Mouse (Mus musculus): ENCODE results near the gene Ppp2r5a. TPM values are rescaled to one million over a fixed set of nuclear protein-coding genes. Genes with fewer than 3 reads are reported as not detected.
A peak's percentile ranks its signal among the peaks of the same experiment; 100 is the strongest.

Gene Ppp2r5a
- polyA plus RNA-seq, 1 experiment = 44.7 TPM

GRCm38 (mm10) chr1:191439011-191439410, 35.9 kb upstream of the Ppp2r5a start:
- Histone ChIP-seq H3K4me3 (replicated peaks; ENCODE audit: insufficient read depth, low read depth, low read length) (no peak overlapping the region), H3K4me1 (ENCODE audit: control insufficient read depth, insufficient read depth, low read length) (peaks cover 23% of the 10 kb centered on the region), H3K27ac (ENCODE audit: insufficient read depth, low read length) (no peak overlapping the region), H3K27me3 (ENCODE audit: control insufficient read depth, insufficient read depth, low read length) (no peaks in the 10 kb centered on the region)
- TF ChIP-seq POLR2A (IDR thresholded peaks at IDR 0.05; ENCODE audit: borderline replicate concordance, insufficient read depth, low read length) = no peak
- no peak for TF ChIP-seq CTCF (IDR thresholded peaks at IDR 0.05; ENCODE audit: borderline replicate concordance, insufficient read depth, low read depth, low read length)
- DNase-seq = no peak
- 77% methylated on average over 3 of the region's 3 CpGs for WGBS

DNA sequence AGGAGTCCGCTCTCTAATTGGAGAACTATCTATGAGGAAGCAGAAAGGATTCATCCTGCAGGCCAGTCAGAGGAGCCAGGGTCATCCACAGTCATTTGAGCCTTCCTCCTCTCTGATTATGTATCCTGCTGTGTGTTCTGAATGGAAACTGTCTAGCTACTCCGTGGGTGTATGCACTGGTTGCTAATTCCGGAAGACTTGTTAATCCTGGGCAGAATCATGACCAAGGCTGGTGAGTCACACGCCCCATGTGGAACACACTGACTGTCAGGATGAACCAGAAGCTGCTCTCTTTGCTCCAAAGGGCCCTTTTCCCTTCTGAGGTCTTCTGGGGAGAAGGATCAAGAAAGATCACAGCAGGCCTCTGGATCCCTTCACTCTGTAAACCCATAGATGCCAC, 35.5 kb upstream of the Ppp2r5a start:
- 32% methylated on average over 4 of the region's 4 CpGs for WGBS
- peak; percentile 27 to 67 for DNase-seq
- H3K4me1 ChIP-seq (ENCODE audit: control insufficient read depth, insufficient read depth, low read length) = peaks cover 23% of the 10 kb centered on the region
- no peak overlapping the region for H3K4me3 ChIP-seq (replicated peaks; ENCODE audit: insufficient read depth, low read depth, low read length)
- no peak overlapping the region for H3K27ac ChIP-seq (ENCODE audit: insufficient read depth, low read length)
- no peaks in the 10 kb centered on the region for H3K27me3 ChIP-seq (ENCODE audit: control insufficient read depth, insufficient read depth, low read length)
- TF ChIP-seq POLR2A (IDR thresholded peaks at IDR 0.05; ENCODE audit: borderline replicate concordance, insufficient read depth, low read length) = no peak
- no peak for TF ChIP-seq CTCF (IDR thresholded peaks at IDR 0.05; ENCODE audit: borderline replicate concordance, insufficient read depth, low read depth, low read length)

- Histone ChIP-seq H3K27ac (ENCODE audit: insufficient read depth, low read length) (no peak overlapping the region), H3K27me3 (ENCODE audit: control insufficient read depth, insufficient read depth, low read length) (no peaks in the 10 kb centered on the region), H3K4me3 (replicated peaks; ENCODE audit: insufficient read depth, low read depth, low read length) (no peak overlapping the region), H3K4me1 (ENCODE audit: control insufficient read depth, insufficient read depth, low read length) (peaks cover 23% of the 10 kb centered on the region)
- 67% methylated on average over 3 of the region's 3 CpGs for whole genome bisulfite sequencing
- TF ChIP-seq POLR2A (IDR thresholded peaks at IDR 0.05; ENCODE audit: borderline replicate concordance, insufficient read depth, low read length) = no peak
- no peak for DNase-seq
Observed at GRCm38 (mm10) chr1:191436647-191437046, 33.6 kb upstream of the Ppp2r5a start.

GRCm38 (mm10) chr1:191435359-191435758, 32.3 kb upstream of the Ppp2r5a start:
- Histone ChIP-seq H3K27ac (ENCODE audit: insufficient read depth, low read length) (no peak overlapping the region), H3K4me3 (replicated peaks; ENCODE audit: insufficient read depth, low read depth, low read length) (no peak overlapping the region), H3K27me3 (ENCODE audit: control insufficient read depth, insufficient read depth, low read length) (no peaks in the 10 kb centered on the region), H3K4me1 (ENCODE audit: control insufficient read depth, insufficient read depth, low read length) (peaks cover 23% of the 10 kb centered on the region)
- no peak for TF ChIP-seq CTCF (IDR thresholded peaks at IDR 0.05; ENCODE audit: borderline replicate concordance, insufficient read depth, low read depth, low read length)
- peak; percentile 34 to 54 for DNase-seq
- WGBS = 7% methylated on average over 1 of the region's 1 CpGs

DNA sequence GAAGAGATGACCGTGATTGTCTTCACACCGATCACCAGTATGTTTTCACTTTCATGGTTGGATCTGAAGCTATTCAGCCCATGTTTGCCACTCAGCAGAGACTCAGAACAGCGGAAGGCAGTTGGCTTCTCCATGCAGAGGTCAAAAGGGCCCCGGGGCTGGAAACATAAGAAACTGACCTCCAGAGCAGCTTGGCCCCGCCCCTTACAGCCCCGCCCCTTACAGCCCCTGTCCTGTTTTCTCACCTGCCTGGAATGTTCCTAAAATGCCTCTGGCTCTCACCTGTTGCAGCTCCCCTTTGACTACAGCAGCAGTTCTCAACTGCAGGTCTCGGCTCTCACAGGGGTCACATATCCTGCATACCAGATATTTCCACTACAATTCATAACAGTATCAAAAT, 29.5 kb upstream of the Ppp2r5a start:
- WGBS = 58% methylated on average over 7 of the region's 7 CpGs
- Histone ChIP-seq H3K27me3 (ENCODE audit: control insufficient read depth, insufficient read depth, low read length) (no peaks in the 10 kb centered on the region), H3K4me1 (ENCODE audit: control insufficient read depth, insufficient read depth, low read length) (peaks cover 9% of the 10 kb centered on the region), H3K4me3 (replicated peaks; ENCODE audit: insufficient read depth, low read depth, low read length) (no peak overlapping the region), H3K27ac (ENCODE audit: insufficient read depth, low read length) (no peak overlapping the region)
- TF ChIP-seq POLR2A (IDR thresholded peaks at IDR 0.05; ENCODE audit: borderline replicate concordance, insufficient read depth, low read length) (no peak), CTCF (IDR thresholded peaks at IDR 0.05; ENCODE audit: borderline replicate concordance, insufficient read depth, low read depth, low read length) (no peak)
- DNase-seq = no peak

DNA sequence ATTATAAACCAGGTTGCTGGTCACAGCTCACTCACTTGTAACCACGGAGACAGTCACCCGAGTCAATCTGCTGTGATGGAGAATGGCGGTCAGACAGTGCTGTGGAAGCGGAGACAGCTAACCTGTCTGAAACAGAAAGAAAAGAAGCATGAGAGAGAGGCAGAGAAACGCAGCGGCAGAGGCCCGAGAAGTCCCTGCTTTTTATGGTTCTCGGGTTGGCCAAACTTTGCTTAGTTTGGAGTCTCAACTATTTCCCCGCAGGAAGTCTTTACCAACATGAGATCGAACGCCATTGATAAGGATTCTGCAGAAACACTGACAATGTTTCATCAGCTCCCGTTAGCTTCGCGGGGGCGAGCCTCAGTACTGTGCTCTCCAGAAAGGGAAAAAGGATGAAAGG, 29.0 kb upstream of the Ppp2r5a start:
- no peak for DNase-seq
- WGBS = 88% methylated on average over 15 of the region's 15 CpGs
- H3K27me3 ChIP-seq (ENCODE audit: control insufficient read depth, insufficient read depth, low read length) = no peaks in the 10 kb centered on the region
- H3K27ac ChIP-seq (ENCODE audit: insufficient read depth, low read length) = no peak overlapping the region
- peaks cover 9% of the 10 kb centered on the region for H3K4me1 ChIP-seq (ENCODE audit: control insufficient read depth, insufficient read depth, low read length)
- no peak for TF ChIP-seq CTCF (IDR thresholded peaks at IDR 0.05; ENCODE audit: borderline replicate concordance, insufficient read depth, low read depth, low read length)
- TF ChIP-seq POLR2A (IDR thresholded peaks at IDR 0.05; ENCODE audit: borderline replicate concordance, insufficient read depth, low read length) = no peak
- no peak overlapping the region for H3K4me3 ChIP-seq (replicated peaks; ENCODE audit: insufficient read depth, low read depth, low read length)

GRCm38 (mm10) chr1:191430121-191430520, 27.0 kb upstream of the Ppp2r5a start:
- TF ChIP-seq POLR2A (IDR thresholded peaks at IDR 0.05; ENCODE audit: borderline replicate concordance, insufficient read depth, low read length) (no peak), CTCF (IDR thresholded peaks at IDR 0.05; ENCODE audit: borderline replicate concordance, insufficient read depth, low read depth, low read length) (no peak)
- Histone ChIP-seq H3K4me3 (replicated peaks; ENCODE audit: insufficient read depth, low read depth, low read length) (no peak overlapping the region), H3K27ac (ENCODE audit: insufficient read depth, low read length) (no peak overlapping the region), H3K4me1 (ENCODE audit: control insufficient read depth, insufficient read depth, low read length) (no peaks in the 10 kb centered on the region; the same call in none of the 2 replicates), H3K27me3 (ENCODE audit: control insufficient read depth, insufficient read depth, low read length) (no peaks in the 10 kb centered on the region)
- WGBS = 41% methylated on average over 7 of the region's 7 CpGs
- peak in 1 of 2 experiments; percentile 24 for DNase-seq

GRCm38 (mm10) chr1:191425884-191426283, 22.8 kb upstream of the Ppp2r5a start:
- 68% methylated on average over 7 of the region's 7 CpGs for WGBS
- H3K4me3 ChIP-seq (replicated peaks; ENCODE audit: insufficient read depth, low read depth, low read length) = no peak overlapping the region
- H3K27ac ChIP-seq (ENCODE audit: insufficient read depth, low read length) = no peak overlapping the region
- H3K27me3 ChIP-seq (ENCODE audit: control insufficient read depth, insufficient read depth, low read length) = no peaks in the 10 kb centered on the region
- H3K4me1 ChIP-seq (ENCODE audit: control insufficient read depth, insufficient read depth, low read length) = no peaks in the 10 kb centered on the region; the same call in 1 of the 2 replicates
- TF ChIP-seq POLR2A (IDR thresholded peaks at IDR 0.05; ENCODE audit: borderline replicate concordance, insufficient read depth, low read length) (no peak), CTCF (IDR thresholded peaks at IDR 0.05; ENCODE audit: borderline replicate concordance, insufficient read depth, low read depth, low read length) (no peak)
- DNase-seq = no peak
